Mouse (Mus musculus): Measurements from ENCODE around the gene Gtpbp3. TPM values are rescaled to one million over a fixed set of nuclear protein-coding genes. Genes with fewer than 3 reads are reported as not detected.
A peak's percentile ranks its signal among the peaks of the same experiment; 100 is the strongest.

Gene Gtpbp3
- polyA plus RNA-seq, 1 experiment from 2014 or later, result 14.3 TPM

GRCm38 (mm10) chr8:71485142-71486135, 2.5 kb upstream of the Gtpbp3 start, which contains the start of gene Ano8:
Gene Ano8 (minus strand): TSS chr8:71485963.
- peak within 1 kb of the TSS; percentile 88 for H3K4me3 ChIP-seq
- H3K27ac ChIP-seq, result peak within 1 kb of the TSS; percentile 89
- WGBS, result 6% methylated on average over 56 of the region's 58 CpGs
- 0 out of 2 replicates have a peak, but pooled peaks cover 5% of the 10 kb centered on the region for H3K27me3 ChIP-seq
- H3K9me3 ChIP-seq, result no peaks in the 10 kb centered on the region
- H3K36me3 ChIP-seq, result peaks cover 50% of the 10 kb centered on the region
- ATAC-seq (ENCODE audit: low FRiP score), result peak; percentile 81
- H3K4me1 ChIP-seq (replicated peaks), result peaks cover 81% of the 10 kb centered on the region
- peak within 1 kb of the TSS; percentile 73 for H3K4me2 ChIP-seq
- peak within 1 kb of the TSS; percentile 99 for H3K9ac ChIP-seq

GRCm38 (mm10) chr8:71486136-71486529, 1.8 kb upstream of the Gtpbp3 start:
- Histone ChIP-seq H3K9ac (peak overlapping the region; percentile 40; the same call in 1 of the 2 replicates), H3K9me3 (no peaks in the 10 kb centered on the region), H3K36me3 (peaks cover 50% of the 10 kb centered on the region), H3K27me3 (0 out of 2 replicates have a peak, but pooled peaks cover 3% of the 10 kb centered on the region), H3K4me3 (peak overlapping the region; percentile 88), H3K4me2 (peak overlapping the region; percentile 73), H3K4me1 (replicated peaks) (peaks cover 74% of the 10 kb centered on the region), H3K27ac (peak overlapping the region; percentile 89)
- 25% methylated on average over 7 of the region's 7 CpGs for WGBS
- ATAC-seq (ENCODE audit: low FRiP score), result no peak

GRCm38 (mm10) chr8:71488454-71488853, 551 bp downstream of the Gtpbp3 start:
- H3K9me3 ChIP-seq, result no peaks in the 10 kb centered on the region
- peak; percentile 74 for ATAC-seq (ENCODE audit: low FRiP score)
- peak overlapping the region; percentile 58; the same call in 1 of the 2 replicates for H3K27ac ChIP-seq
- under 1% methylated on average over 22 of the region's 22 CpGs for WGBS
- H3K4me3 ChIP-seq, result peak overlapping the region; percentile 82
- H3K4me1 ChIP-seq (replicated peaks), result peaks cover 52% of the 10 kb centered on the region
- H3K36me3 ChIP-seq, result peaks cover 47% of the 10 kb centered on the region
- peak overlapping the region; percentile 83 for H3K9ac ChIP-seq
- no peaks in the 10 kb centered on the region for H3K27me3 ChIP-seq
- H3K4me2 ChIP-seq, result peak overlapping the region; percentile 100

GRCm38 (mm10) chr8:71495039-71495438, 7.1 kb downstream of the Gtpbp3 start:
- H3K27ac ChIP-seq, result 0 out of 2 replicates have a peak overlapping the region, but pooled peaks have one; percentile 13
- no peak overlapping the region for H3K4me3 ChIP-seq
- WGBS, result 18% methylated on average over 16 of the region's 16 CpGs
- H3K9ac ChIP-seq, result no peak overlapping the region
- H3K4me2 ChIP-seq, result no peak overlapping the region
- H3K27me3 ChIP-seq, result peaks cover 3% of the 10 kb centered on the region; the same call in 1 of the 2 replicates
- peaks cover 32% of the 10 kb centered on the region for H3K4me1 ChIP-seq (replicated peaks)
- no peaks in the 10 kb centered on the region for H3K9me3 ChIP-seq
- peaks cover 38% of the 10 kb centered on the region for H3K36me3 ChIP-seq
- ATAC-seq (ENCODE audit: low FRiP score), result peak; percentile 58

- no peak overlapping the region for H3K4me2 ChIP-seq
- ATAC-seq (ENCODE audit: low FRiP score), result no peak
- H3K4me3 ChIP-seq, result no peak overlapping the region
- peaks cover 3% of the 10 kb centered on the region; the same call in 1 of the 2 replicates for H3K27me3 ChIP-seq
- H3K36me3 ChIP-seq, result peaks cover 30% of the 10 kb centered on the region
- WGBS, result 97% methylated on average over 5 of the region's 5 CpGs
- H3K9ac ChIP-seq, result peak overlapping the region; percentile 46
- H3K27ac ChIP-seq, result peak overlapping the region; percentile 18; the same call in 1 of the 2 replicates
- no peaks in the 10 kb centered on the region for H3K9me3 ChIP-seq
- H3K4me1 ChIP-seq (replicated peaks), result peaks cover 29% of the 10 kb centered on the region
These were observed 7.9 kb downstream of the Gtpbp3 start for GRCm38 (mm10) chr8:71495811-71496210.

- no peak for ATAC-seq (ENCODE audit: low FRiP score)
- Histone ChIP-seq H3K4me3 (no peak overlapping the region), H3K36me3 (peaks cover 23% of the 10 kb centered on the region), H3K27me3 (peaks cover 3% of the 10 kb centered on the region; the same call in 1 of the 2 replicates), H3K4me2 (no peak overlapping the region), H3K27ac (peak overlapping the region; percentile 18; the same call in 1 of the 2 replicates), H3K4me1 (replicated peaks) (peaks cover 29% of the 10 kb centered on the region), H3K9ac (peak overlapping the region; percentile 9; the same call in 1 of the 2 replicates), H3K9me3 (no peaks in the 10 kb centered on the region)
- WGBS, result 47% methylated on average over 11 of the region's 11 CpGs
These were observed 8.6 kb downstream of the Gtpbp3 start for GRCm38 (mm10) chr8:71496481-71496880.

GRCm38 (mm10) chr8:71497077-71497645, 9.3 kb downstream of the Gtpbp3 start:
- Histone ChIP-seq H3K36me3 (peaks cover 18% of the 10 kb centered on the region), H3K27ac (peak overlapping the region; percentile 18; the same call in 1 of the 2 replicates), H3K4me2 (no peak overlapping the region), H3K27me3 (peaks cover 3% of the 10 kb centered on the region; the same call in 1 of the 2 replicates), H3K4me3 (no peak overlapping the region), H3K4me1 (replicated peaks) (peaks cover 29% of the 10 kb centered on the region), H3K9ac (no peak overlapping the region), H3K9me3 (no peaks in the 10 kb centered on the region)
- WGBS, result 93% methylated on average over 1 of the region's 1 CpGs
- ATAC-seq (ENCODE audit: low FRiP score), result no peak

GRCm38 (mm10) chr8:71497881-71498501, 10.1 kb downstream of the Gtpbp3 start:
- Histone ChIP-seq H3K4me2 (no peak overlapping the region), H3K36me3 (peaks cover 10% of the 10 kb centered on the region), H3K27ac (no peak overlapping the region), H3K4me1 (replicated peaks) (peaks cover 29% of the 10 kb centered on the region), H3K27me3 (peaks cover 3% of the 10 kb centered on the region; the same call in 1 of the 2 replicates), H3K9me3 (no peaks in the 10 kb centered on the region), H3K4me3 (no peak overlapping the region), H3K9ac (no peak overlapping the region)
- 28% methylated on average over 15 of the region's 15 CpGs for WGBS
- no peak for ATAC-seq (ENCODE audit: low FRiP score)

GRCm38 (mm10) chr8:71498816-71499690, 11.2 kb downstream of the Gtpbp3 start:
- Histone ChIP-seq H3K36me3 (peaks cover 2% of the 10 kb centered on the region), H3K4me3 (no peak overlapping the region), H3K4me2 (no peak overlapping the region), H3K9me3 (no peaks in the 10 kb centered on the region), H3K27ac (no peak overlapping the region), H3K27me3 (peaks cover 3% of the 10 kb centered on the region; the same call in 1 of the 2 replicates), H3K9ac (no peak overlapping the region), H3K4me1 (replicated peaks) (peaks cover 29% of the 10 kb centered on the region)
- WGBS, result 46% methylated on average over 16 of the region's 16 CpGs
- ATAC-seq (ENCODE audit: low FRiP score), result no peak

GRCm38 (mm10) chr8:71504349-71504748, 16.4 kb downstream of the Gtpbp3 start:
- no peak overlapping the region for H3K27ac ChIP-seq
- no peaks in the 10 kb centered on the region for H3K9me3 ChIP-seq
- H3K36me3 ChIP-seq, result no peaks in the 10 kb centered on the region
- WGBS, result 91% methylated on average over 4 of the region's 4 CpGs
- peaks cover 48% of the 10 kb centered on the region for H3K27me3 ChIP-seq
- H3K4me2 ChIP-seq, result no peak overlapping the region
- no peak overlapping the region for H3K9ac ChIP-seq
- H3K4me3 ChIP-seq, result no peak overlapping the region
- peaks cover 16% of the 10 kb centered on the region for H3K4me1 ChIP-seq (replicated peaks)
- ATAC-seq (ENCODE audit: low FRiP score), result no peak

- no peaks in the 10 kb centered on the region for H3K9me3 ChIP-seq
- no peak for ATAC-seq (ENCODE audit: low FRiP score)
- WGBS, result 88% methylated on average over 4 of the region's 4 CpGs
- H3K4me2 ChIP-seq, result no peak overlapping the region
- H3K27ac ChIP-seq, result no peak overlapping the region
- no peak overlapping the region for H3K9ac ChIP-seq
- H3K4me3 ChIP-seq, result no peak overlapping the region
- H3K36me3 ChIP-seq, result no peaks in the 10 kb centered on the region
- H3K4me1 ChIP-seq (replicated peaks), result peaks cover 16% of the 10 kb centered on the region
- peaks cover 57% of the 10 kb centered on the region for H3K27me3 ChIP-seq
These were observed 17.4 kb downstream of the Gtpbp3 start for GRCm38 (mm10) chr8:71505326-71505725.
